Mouse (Mus musculus) lung, postnatal 4 days (tissue): ENCODE data around the gene Nhp2.

Experiments used
- DNase-seq, 2 experiments: peaks; one replicate each; pipeline ENCODE4 v3.0.0; 2021

Gene Nhp2

GRCm38 (mm10) chr11:51664747-51665146, 45.2 kb downstream of the Nhp2 start:
- DNase-seq = peak in 1 of 2 experiments; percentile 41

- DNase-seq = no peak
These were observed 51.3 kb downstream of the Nhp2 start for GRCm38 (mm10) chr11:51670846-51671245.

- no peak for DNase-seq
These were observed 51.8 kb downstream of the Nhp2 start for GRCm38 (mm10) chr11:51671376-51671775.

- no peak for DNase-seq
These were observed 53.8 kb downstream of the Nhp2 start for GRCm38 (mm10) chr11:51673291-51673690.
